Mouse (Mus musculus) gastrocnemius, postnatal 4 days (tissue): ENCODE measurements at regions not wholly inside any gene's neighbourhood (a gene's known extent, or its start where the extent isn't known, plus 50 kb on each side); places are given as distances from the start of the nearest gene placed in this dataset.

Experiments
- DNase-seq, 2 experiments: peaks; one replicate each; pipeline ENCODE4 v3.0.0; 2021 to 2022; ENCODE audit warnings: low spot score in 2 of 2, mixed read lengths in 2 of 2

GRCm38 (mm10) chr4:10560078-10560477 is 314.2 kb upstream of the 2610301B20Rik start:
- DNase-seq, result no peak

GRCm38 (mm10) chr4:10604513-10604912 is 269.8 kb upstream of the 2610301B20Rik start:
- DNase-seq, result no peak

DNA sequence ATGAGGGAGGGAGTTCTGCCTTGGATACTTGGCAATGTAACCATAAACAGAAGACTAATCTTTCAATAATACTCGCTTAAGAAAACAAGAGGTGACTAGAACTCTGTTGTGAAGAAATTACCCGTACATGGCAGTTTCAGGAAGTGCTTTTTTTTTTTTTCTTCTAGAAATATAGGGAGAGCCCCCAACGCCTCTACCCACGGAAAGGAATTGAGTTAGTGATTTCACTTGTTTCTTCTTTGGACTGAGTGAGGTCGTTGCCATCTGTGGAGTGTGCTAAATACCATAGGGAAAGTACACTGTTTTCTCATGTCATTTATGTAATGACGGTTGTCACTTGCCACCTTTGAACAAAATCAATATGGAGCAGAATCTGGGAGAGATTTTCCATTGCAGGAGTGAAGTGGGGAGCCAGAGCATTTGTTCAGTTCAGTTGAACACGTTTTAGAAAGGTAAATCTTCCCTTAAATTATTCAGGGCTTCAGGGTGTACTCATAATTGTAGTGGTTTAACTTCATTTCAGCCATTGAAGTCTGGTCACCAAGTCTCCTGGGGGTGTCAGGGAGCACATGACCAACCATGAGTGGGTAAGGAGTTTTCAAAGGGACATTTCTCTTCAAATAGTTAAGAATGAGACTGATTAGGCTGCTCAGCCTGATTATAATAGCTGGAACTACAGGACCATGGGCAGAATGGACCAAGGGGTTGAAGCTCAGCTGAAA is 266.3 kb upstream of the 2610301B20Rik start:
- no peak for DNase-seq

- DNase-seq, result no peak
These were observed 263.5 kb upstream of the 2610301B20Rik start for GRCm38 (mm10) chr4:10610784-10611183.
